Mouse (Mus musculus) liver, embryonic 13.5 days (tissue): ENCODE data around the gene Prpf4. TPM values are rescaled to one million over a fixed set of nuclear protein-coding genes. Genes with fewer than 3 reads are reported as not detected.

ENCODE experiments used
- ATAC-seq: fragments of 200-750 bp; cut with Nextera tagmentation; 2 replicates; pipeline ENCODE4 v1.8.0; 2017; ENCODE audit warnings: low read depth, mild to moderate bottlenecking, moderate number of reproducible peaks, moderate library complexity
- DNase-seq: peaks from one replicate; pipeline ENCODE4 v3.0.0; 2022
- H3K27ac ChIP-seq: fragments of 300-500 bp; sonication (generic); 2 replicates; pipeline ENCODE4 v1.5.1; 2015; ENCODE audit warnings: moderate library complexity, mild to moderate bottlenecking, inconsistent platforms
- H3K27me3 ChIP-seq: fragments of 300-500 bp; sonication (generic); 2 replicates; pipeline ENCODE4 v1.6.1; 2015; ENCODE audit warnings: mild to moderate bottlenecking, inconsistent platforms
- H3K36me3 ChIP-seq: fragments of 300-500 bp; sonication (generic); 2 replicates; pipeline ENCODE4 v1.6.1; 2015; ENCODE audit warnings: mild to moderate bottlenecking, inconsistent platforms
- H3K4me1 ChIP-seq: fragments of 300-500 bp; sonication (generic); replicated peaks from 2 replicates; pipeline ENCODE4 v1.6.1; 2015; ENCODE audit warnings: inconsistent platforms
- H3K4me2 ChIP-seq: fragments of 300-500 bp; sonication (generic); 2 replicates; pipeline ENCODE4 v1.6.1; 2015; ENCODE audit warnings: inconsistent platforms, mild to moderate bottlenecking, moderate library complexity
- H3K4me3 ChIP-seq: fragments of 300-500 bp; sonication (generic); replicated peaks from 2 replicates; pipeline ENCODE4 v1.5.1; 2015; ENCODE audit warnings: mild to moderate bottlenecking, inconsistent platforms
- H3K9ac ChIP-seq: fragments of 300-500 bp; sonication (generic); 2 replicates; pipeline ENCODE4 v1.6.1; 2015; ENCODE audit warnings: mild to moderate bottlenecking, inconsistent platforms
- H3K9me3 ChIP-seq: fragments of 300-500 bp; sonication (generic); replicated peaks from 2 replicates; pipeline ENCODE4 v1.6.1; 2016; ENCODE audit warnings: inconsistent platforms
- WGBS: fragments of 180-500 bp; shearing (Covaris S2); methylation state at CpG from one replicate; pipeline ENCODE4 v1.1.7; 2015; ENCODE audit not compliant: insufficient replicate concordance; 5-methylcytosine and 5-hydroxymethylcytosine counted together
- polyA plus RNA-seq: library from polyadenylated mRNA; unstranded; fragments of >200 nt; fragmentation: Nextera tagmentation; extraction: Ambion mirVana; gene quantifications from 2 replicates; pipeline ENCODE4 v1.2.1, GENCODE M21; 2015

Gene Prpf4
- polyA plus RNA-seq, 1 experiment from 2014 or later = 13.1 TPM

GRCm38 (mm10) chr4:62389592-62390512, 18.7 kb upstream of the Prpf4 start:
- Histone ChIP-seq H3K4me3 (no peak overlapping the region), H3K9ac (no peak overlapping the region), H3K36me3 (peaks cover 63% of the 10 kb centered on the region), H3K27ac (no peak overlapping the region), H3K9me3 (no peaks in the 10 kb centered on the region), H3K4me1 (peaks cover 16% of the 10 kb centered on the region), H3K4me2 (no peak overlapping the region), H3K27me3 (no peaks in the 10 kb centered on the region)
- ATAC-seq = peak; percentile 41; the same call in 1 of the 2 replicates
- DNase-seq = no peak
- 62% methylated on average over 5 of the region's 5 CpGs for WGBS

DNA sequence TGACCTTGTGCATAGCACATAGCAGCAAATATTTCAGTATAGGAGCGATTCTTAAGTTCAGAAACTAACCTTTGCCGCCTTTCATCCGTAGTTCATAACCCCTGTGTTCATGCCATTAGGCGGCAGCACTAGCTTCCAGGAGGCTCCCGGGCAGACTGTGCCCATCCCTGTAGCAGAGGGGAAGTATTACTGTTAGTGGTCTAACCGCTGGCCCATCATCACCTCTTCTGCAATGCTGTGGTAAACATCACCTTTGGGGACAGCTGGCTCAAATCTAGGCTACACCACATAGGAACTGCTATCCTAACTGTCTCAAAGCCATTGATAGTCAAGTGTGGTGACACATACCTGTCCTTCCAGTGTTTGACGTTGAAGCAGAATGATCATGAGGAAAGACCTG, 16.7 kb upstream of the Prpf4 start:
- WGBS = 73% methylated on average over 7 of the region's 7 CpGs
- Histone ChIP-seq H3K27ac (no peak overlapping the region), H3K27me3 (no peaks in the 10 kb centered on the region), H3K36me3 (peaks cover 70% of the 10 kb centered on the region), H3K9me3 (no peaks in the 10 kb centered on the region), H3K4me3 (no peak overlapping the region), H3K4me1 (peaks cover 15% of the 10 kb centered on the region), H3K9ac (no peak overlapping the region), H3K4me2 (no peak overlapping the region)
- DNase-seq (no peak), ATAC-seq (0 out of 2 replicates have a peak, but pooled peaks have one; percentile 16)

DNA sequence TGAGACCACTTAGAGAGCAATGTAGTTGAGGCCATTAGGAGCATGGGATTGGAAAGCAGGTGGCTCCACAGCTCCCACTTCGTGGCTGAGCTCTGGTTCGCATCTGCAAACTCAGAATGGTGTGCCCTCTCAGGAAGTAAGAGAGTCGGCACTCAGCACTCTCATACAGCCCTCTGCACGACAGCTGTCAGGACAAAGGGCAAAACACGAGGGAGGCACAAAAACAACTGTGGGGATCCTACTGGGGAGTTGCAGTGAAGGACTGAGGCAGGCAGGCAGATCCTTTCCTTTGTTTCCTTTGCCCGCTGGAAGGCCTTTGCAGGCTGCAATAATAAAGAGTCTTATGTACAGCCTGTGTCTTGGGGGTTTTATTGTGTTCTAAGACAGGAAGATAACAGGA, 15.1 kb upstream of the Prpf4 start:
- 70% methylated on average over 6 of the region's 6 CpGs for WGBS
- H3K4me3 ChIP-seq = no peak overlapping the region
- peaks cover 25% of the 10 kb centered on the region for H3K4me1 ChIP-seq
- no peaks in the 10 kb centered on the region for H3K27me3 ChIP-seq
- H3K36me3 ChIP-seq = peaks cover 73% of the 10 kb centered on the region
- no peak overlapping the region for H3K4me2 ChIP-seq
- DNase-seq = no peak
- H3K9ac ChIP-seq = no peak overlapping the region
- H3K9me3 ChIP-seq = no peaks in the 10 kb centered on the region
- H3K27ac ChIP-seq = 0 out of 2 replicates have a peak overlapping the region, but pooled peaks have one; percentile 1
- ATAC-seq = no peak

DNA sequence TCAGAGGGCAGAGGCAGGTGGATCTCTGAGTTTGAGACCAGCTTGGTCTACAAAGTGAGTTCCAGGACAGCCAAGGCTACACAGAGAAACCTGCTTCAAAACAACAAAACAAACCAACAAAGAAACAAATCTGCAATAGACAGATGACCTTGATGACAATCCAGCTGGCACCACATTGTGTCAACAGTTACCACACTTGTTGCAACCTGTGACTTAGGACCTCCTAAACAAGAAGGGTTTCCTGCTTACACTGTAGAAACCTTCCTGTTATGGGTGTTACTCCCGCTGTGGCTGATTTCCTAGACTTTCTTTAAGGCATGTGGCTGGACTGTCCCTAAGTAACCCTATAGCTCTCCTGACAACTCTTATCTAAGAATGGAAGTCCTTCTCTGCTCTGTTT, 12.8 kb upstream of the Prpf4 start:
- DNase-seq (no peak), ATAC-seq (no peak)
- Histone ChIP-seq H3K9me3 (no peaks in the 10 kb centered on the region), H3K4me2 (no peak overlapping the region), H3K4me3 (no peak overlapping the region), H3K9ac (no peak overlapping the region), H3K27ac (no peak overlapping the region), H3K27me3 (no peaks in the 10 kb centered on the region), H3K4me1 (peaks cover 11% of the 10 kb centered on the region), H3K36me3 (peaks cover 82% of the 10 kb centered on the region)
- WGBS = 74% methylated on average over 1 of the region's 1 CpGs

DNA sequence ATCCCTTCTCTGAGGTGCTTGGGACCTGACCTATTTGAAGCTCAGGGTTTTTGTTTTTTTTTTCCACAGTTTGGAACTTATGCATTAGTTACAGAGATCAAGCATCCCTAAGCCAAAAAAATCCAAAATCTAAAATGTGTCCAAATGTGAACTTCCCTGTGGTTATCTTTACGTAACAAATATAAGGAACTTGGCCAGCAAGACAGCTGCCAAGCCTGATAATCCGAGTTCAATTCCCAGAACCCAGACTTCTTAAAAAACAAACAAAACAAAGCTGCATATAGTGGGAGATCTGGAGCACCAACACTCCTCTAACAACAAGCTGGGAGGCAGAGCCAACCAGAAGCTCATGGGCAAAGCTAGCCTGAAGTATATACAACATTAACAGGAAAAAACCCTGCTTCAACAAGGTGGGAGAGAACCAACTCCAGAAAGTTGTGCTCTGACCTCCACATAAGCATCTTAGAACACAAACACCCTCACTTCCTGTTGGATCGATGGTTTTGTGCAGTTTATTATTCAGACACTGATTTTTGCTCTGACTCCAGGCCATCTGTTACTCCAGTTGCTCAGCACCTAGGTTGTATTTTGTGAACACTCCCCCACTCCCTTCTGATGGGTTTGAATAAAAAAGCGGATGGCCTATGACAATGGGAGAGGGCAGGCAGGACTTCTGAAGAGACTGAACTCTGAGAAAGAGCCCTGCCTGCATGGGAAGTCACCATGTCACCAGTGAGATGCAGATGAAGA, 10.8 kb upstream of the Prpf4 start:
- H3K36me3 ChIP-seq = peaks cover 86% of the 10 kb centered on the region

GRCm38 (mm10) chr4:62398956-62399355, 9.6 kb upstream of the Prpf4 start:
- Histone ChIP-seq H3K27me3 (no peaks in the 10 kb centered on the region), H3K4me1 (peaks cover 11% of the 10 kb centered on the region), H3K9ac (no peak overlapping the region), H3K4me2 (no peak overlapping the region), H3K27ac (no peak overlapping the region), H3K4me3 (no peak overlapping the region), H3K36me3 (peaks cover 90% of the 10 kb centered on the region), H3K9me3 (no peaks in the 10 kb centered on the region)
- DNase-seq = no peak
- ATAC-seq = no peak
- WGBS = 79% methylated on average over 3 of the region's 3 CpGs

More for the DNA sequence above, 10.8 kb upstream of the Prpf4 start:
- Histone ChIP-seq H3K9me3 (no peaks in the 10 kb centered on the region), H3K27ac (no peak overlapping the region), H3K9ac (no peak overlapping the region), H3K27me3 (no peaks in the 10 kb centered on the region), H3K4me2 (no peak overlapping the region), H3K4me3 (no peak overlapping the region), H3K4me1 (peaks cover 11% of the 10 kb centered on the region)
- 74% methylated on average over 4 of the region's 4 CpGs for WGBS
- no peak for DNase-seq
- no peak for ATAC-seq

DNA sequence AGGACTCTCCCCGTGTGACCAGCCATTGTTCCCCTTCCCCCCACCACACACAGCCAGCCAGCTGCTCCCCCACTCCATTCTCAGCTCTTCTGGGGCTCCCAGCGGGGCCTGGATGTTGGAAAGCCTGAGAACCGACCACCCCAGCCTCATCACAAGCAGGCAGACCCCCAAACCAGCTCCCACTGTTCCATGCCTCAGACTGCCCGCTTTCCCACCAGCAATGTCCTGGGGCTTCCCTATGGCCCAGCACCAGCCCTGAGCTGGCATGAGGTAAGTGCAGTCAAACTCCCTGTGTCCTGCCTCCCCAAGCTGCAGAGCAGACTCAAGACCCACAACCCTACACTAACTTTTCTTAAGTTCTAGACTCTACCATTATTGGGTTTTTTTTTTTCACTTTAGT, 2.5 kb upstream of the Prpf4 start:
- Histone ChIP-seq H3K27ac (no peak overlapping the region), H3K4me2 (0 out of 2 replicates have a peak overlapping the region, but pooled peaks have one; percentile 6), H3K27me3 (no peaks in the 10 kb centered on the region), H3K36me3 (peaks cover 45% of the 10 kb centered on the region), H3K4me1 (peaks cover 33% of the 10 kb centered on the region), H3K4me3 (no peak overlapping the region), H3K9me3 (no peaks in the 10 kb centered on the region), H3K9ac (no peak overlapping the region)
- ATAC-seq (no peak), DNase-seq (no peak)
- WGBS = 86% methylated on average over 4 of the region's 4 CpGs

- H3K4me2 ChIP-seq = peak overlapping the region; percentile 66
- H3K36me3 ChIP-seq = peaks cover 45% of the 10 kb centered on the region
- WGBS = under 1% methylated on average over 35 of the region's 35 CpGs
Observed at GRCm38 (mm10) chr4:62407730-62408582, 641 bp upstream of the Prpf4 start.

DNA sequence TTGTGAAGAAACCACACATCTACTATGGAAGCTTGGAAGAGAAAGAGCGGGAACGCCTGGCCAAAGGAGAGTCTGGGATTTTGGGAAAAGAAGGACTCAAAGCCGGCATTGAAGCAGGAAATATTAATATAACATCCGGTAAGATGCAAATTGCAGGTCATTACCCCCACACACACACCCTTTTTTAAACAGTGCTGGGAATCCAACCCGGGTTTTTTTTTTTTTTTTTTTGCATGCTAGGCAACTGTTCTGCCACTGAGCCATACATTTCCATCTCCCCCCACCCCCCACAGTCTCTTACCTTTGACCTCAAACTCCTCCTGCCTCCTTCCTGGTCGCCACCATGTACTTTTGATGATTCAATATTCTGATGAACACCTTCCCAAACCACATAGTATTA, 1.0 kb downstream of the Prpf4 start:
- Histone ChIP-seq H3K4me1 (peaks cover 39% of the 10 kb centered on the region), H3K4me3 (peak overlapping the region; percentile 88), H3K4me2 (peak overlapping the region; percentile 90), H3K36me3 (peaks cover 45% of the 10 kb centered on the region), H3K27ac (peak overlapping the region; percentile 90; the same call in 1 of the 2 replicates), H3K9ac (peak overlapping the region; percentile 92), H3K9me3 (no peaks in the 10 kb centered on the region), H3K27me3 (no peaks in the 10 kb centered on the region)
- DNase-seq = no peak
- no peak for ATAC-seq
- 17% methylated on average over 6 of the region's 6 CpGs for WGBS

More at GRCm38 (mm10) chr4:62407730-62408582, 641 bp upstream of the Prpf4 start:
- no peaks in the 10 kb centered on the region for H3K9me3 ChIP-seq
- H3K4me1 ChIP-seq = peaks cover 39% of the 10 kb centered on the region
- H3K27me3 ChIP-seq = no peaks in the 10 kb centered on the region
- H3K9ac ChIP-seq = peak overlapping the region; percentile 76
- peak overlapping the region; percentile 88 for H3K27ac ChIP-seq
- peak overlapping the region; percentile 88 for H3K4me3 ChIP-seq
- DNase-seq = peak; percentile 57
- ATAC-seq = peak; percentile 47

DNA sequence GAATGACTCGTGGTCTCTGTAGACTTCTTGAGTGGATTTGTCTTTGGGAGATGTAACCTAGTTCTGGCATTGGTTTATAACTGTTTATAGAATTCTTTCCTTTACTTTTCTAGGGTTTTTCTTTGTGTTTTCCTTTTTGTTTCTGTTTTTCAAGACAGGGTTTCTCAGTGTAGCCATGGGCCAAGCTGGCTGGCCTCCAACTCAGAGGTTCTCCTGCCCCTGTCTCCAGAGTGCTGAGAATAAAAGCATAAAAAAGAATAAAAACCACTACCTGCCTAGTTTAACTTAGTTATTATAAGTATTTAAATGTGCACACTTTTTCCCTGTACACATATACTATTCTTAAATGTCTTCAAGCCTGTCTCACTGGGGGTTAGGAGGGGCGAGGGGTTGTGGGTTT, 1.7 kb downstream of the Prpf4 start:
- peak overlapping the region; percentile 88 for H3K4me3 ChIP-seq
- ATAC-seq (no peak), DNase-seq (no peak)
- H3K27ac ChIP-seq = no peak overlapping the region
- H3K4me2 ChIP-seq = peak overlapping the region; percentile 90
- H3K4me1 ChIP-seq = peaks cover 37% of the 10 kb centered on the region
- 68% methylated on average over 2 of the region's 2 CpGs for WGBS
- H3K36me3 ChIP-seq = peaks cover 50% of the 10 kb centered on the region
- no peaks in the 10 kb centered on the region for H3K27me3 ChIP-seq
- no peaks in the 10 kb centered on the region for H3K9me3 ChIP-seq
- peak overlapping the region; percentile 92 for H3K9ac ChIP-seq
